Mouse (Mus musculus): Measurements from ENCODE around the gene Nup88. TPM values are rescaled to one million over a fixed set of nuclear protein-coding genes. Genes with fewer than 3 reads are reported as not detected.
"Not testable (repeated sequence)": the region's sequence is repeated elsewhere in the genome, so short reads cannot be mapped to it uniquely, and the experiment has no call there.

The Nup88 gene
- total and polyA plus RNA-seq, 2 experiments from 2014 or later: 63.9 to 99.8 TPM

DNA sequence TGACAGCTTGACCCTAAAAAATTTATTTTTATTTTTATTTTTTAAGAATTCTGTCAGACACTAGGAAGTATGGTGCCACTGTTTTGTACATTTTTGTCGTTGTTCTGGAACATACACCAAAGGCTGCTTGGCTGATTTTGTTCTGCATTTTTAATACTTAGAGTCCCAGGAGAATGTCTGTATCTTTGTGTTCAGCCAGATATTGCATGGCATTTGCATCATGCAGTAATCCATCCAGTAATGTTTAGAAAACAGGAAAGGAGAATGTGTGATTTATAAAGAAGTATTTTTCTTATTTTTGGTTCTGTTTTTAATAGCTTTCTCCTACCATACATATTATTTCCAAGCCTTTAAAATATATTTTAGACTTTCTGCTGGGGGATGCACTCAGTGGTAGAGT lies 57.9 kb downstream of the Nup88 start:
- Histone ChIP-seq H3K27me3 (ENCODE audit: insufficient read depth, low read length) (no peaks in the 10 kb centered on the region), H3K4me2 (ENCODE audit: low read depth, low read length) (no peak overlapping the region), H3K9me3 (ENCODE audit: low read length) (no peaks in the 10 kb centered on the region), H3K4me3 (ENCODE audit: low read length) (no peak overlapping the region), H3K4me1 (ENCODE audit: insufficient read depth, low read length) (no peaks in the 10 kb centered on the region), H3K9ac (replicated peaks; ENCODE audit: low read length) (no peak overlapping the region), H3K27ac (no peak overlapping the region), H3K36me3 (ENCODE audit: insufficient read depth, low read length) (peaks cover 21% of the 10 kb centered on the region)
- no peak for TF ChIP-seq CTCF (IDR thresholded peaks at IDR 0.05; ENCODE audit: low read depth)
- ATAC-seq (no peak), DNase-seq (ENCODE audit: low spot score) (no peak)
- 89% methylated on average over 1 of the region's 1 CpGs for WGBS

DNA sequence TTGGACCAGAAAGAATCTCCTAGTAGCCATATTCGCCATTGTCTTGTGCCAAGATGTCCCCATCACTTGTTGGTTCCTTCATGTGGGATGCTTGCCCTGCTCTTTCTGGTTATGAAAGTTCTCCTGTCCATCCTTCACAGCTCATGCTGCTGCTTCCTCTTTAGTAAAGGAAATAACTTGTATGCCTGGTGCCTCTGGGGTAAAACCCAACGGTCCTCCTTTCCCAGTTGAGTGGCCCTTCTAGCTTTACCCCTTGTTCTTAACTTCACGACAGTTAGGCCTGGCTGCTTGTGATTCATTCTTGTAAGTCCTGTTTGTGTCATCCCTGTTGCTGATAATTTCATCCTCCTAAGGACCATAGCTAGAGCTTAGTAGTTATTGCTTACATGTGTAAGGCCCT lies 58.5 kb downstream of the Nup88 start:
- peaks cover 21% of the 10 kb centered on the region for H3K36me3 ChIP-seq (ENCODE audit: insufficient read depth, low read length)
- H3K27ac ChIP-seq: no peak overlapping the region
- no peak overlapping the region for H3K4me2 ChIP-seq (ENCODE audit: low read depth, low read length)
- no peak overlapping the region for H3K4me3 ChIP-seq (ENCODE audit: low read length)
- H3K4me1 ChIP-seq (ENCODE audit: insufficient read depth, low read length): no peaks in the 10 kb centered on the region
- no peak for TF ChIP-seq CTCF (IDR thresholded peaks at IDR 0.05; ENCODE audit: low read depth)
- H3K9ac ChIP-seq (replicated peaks; ENCODE audit: low read length): no peak overlapping the region
- 92% methylated on average over 3 of the region's 3 CpGs for WGBS
- no peaks in the 10 kb centered on the region for H3K9me3 ChIP-seq (ENCODE audit: low read length)
- no peak for DNase-seq (ENCODE audit: low spot score)
- no peaks in the 10 kb centered on the region for H3K27me3 ChIP-seq (ENCODE audit: insufficient read depth, low read length)
- ATAC-seq: no peak

DNA sequence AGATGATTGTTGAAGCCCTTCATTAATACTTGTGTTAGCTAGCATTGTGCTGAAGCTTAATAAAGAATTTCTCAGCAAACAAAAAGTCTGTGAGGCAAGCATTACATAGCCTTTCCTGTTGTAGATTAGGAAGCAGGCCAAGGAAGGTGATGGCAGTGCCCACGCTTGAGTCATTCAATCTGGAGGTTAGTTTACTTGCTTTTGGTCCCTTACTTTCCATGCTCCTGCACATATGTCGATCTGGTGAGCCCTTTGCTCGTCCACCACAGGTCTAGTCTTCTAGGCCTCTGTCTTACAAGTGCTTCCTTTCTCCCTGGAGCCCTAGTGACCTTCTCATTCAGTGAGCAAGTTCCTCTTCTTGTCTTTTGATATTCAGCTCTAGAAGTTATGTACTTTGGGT lies 63.1 kb downstream of the Nup88 start:
- Histone ChIP-seq H3K4me1 (ENCODE audit: insufficient read depth, low read length) (no peaks in the 10 kb centered on the region), H3K27ac (no peak overlapping the region), H3K27me3 (ENCODE audit: insufficient read depth, low read length) (no peaks in the 10 kb centered on the region), H3K9ac (replicated peaks; ENCODE audit: low read length) (no peak overlapping the region), H3K9me3 (ENCODE audit: low read length) (no peaks in the 10 kb centered on the region), H3K4me3 (ENCODE audit: low read length) (no peak overlapping the region), H3K36me3 (ENCODE audit: insufficient read depth, low read length) (peaks cover 17% of the 10 kb centered on the region), H3K4me2 (ENCODE audit: low read depth, low read length) (no peak overlapping the region)
- ATAC-seq (no peak), DNase-seq (ENCODE audit: low spot score) (no peak)
- 94% methylated on average over 3 of the region's 3 CpGs for WGBS
- TF ChIP-seq CTCF (IDR thresholded peaks at IDR 0.05; ENCODE audit: low read depth): no peak

DNA sequence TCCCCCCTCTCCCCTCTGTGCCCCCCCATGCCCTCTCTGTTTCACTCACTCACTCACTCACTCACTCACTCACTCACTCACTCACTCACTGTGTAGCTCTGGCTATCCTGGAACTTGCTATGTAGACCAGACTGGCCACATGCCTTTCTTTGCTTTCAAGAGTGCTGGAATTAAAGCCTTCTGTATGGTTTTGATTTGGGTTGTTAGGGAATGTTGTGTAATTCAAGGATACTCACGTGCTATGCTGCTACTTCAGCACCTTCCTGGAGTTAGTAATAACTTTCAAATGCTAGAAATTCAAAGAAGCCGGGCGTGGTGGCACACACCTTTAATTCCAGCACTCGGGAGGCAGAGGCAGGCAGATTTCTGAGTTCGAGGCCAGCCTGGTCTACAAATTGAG lies 71.6 kb downstream of the Nup88 start:
- not testable (repeated sequence) for H3K9me3 ChIP-seq (ENCODE audit: low read length); H3K4me2 ChIP-seq (ENCODE audit: low read depth, low read length); H3K27me3 ChIP-seq (ENCODE audit: insufficient read depth, low read length); H3K4me3 ChIP-seq (ENCODE audit: low read length); H3K4me1 ChIP-seq (ENCODE audit: insufficient read depth, low read length); H3K9ac ChIP-seq (replicated peaks; ENCODE audit: low read length); ATAC-seq; H3K27ac ChIP-seq; DNase-seq (ENCODE audit: low spot score)
- 98% methylated on average over 5 of the region's 5 CpGs for WGBS
- peaks cover 27% of the 10 kb centered on the region for H3K36me3 ChIP-seq (ENCODE audit: insufficient read depth, low read length)

DNA sequence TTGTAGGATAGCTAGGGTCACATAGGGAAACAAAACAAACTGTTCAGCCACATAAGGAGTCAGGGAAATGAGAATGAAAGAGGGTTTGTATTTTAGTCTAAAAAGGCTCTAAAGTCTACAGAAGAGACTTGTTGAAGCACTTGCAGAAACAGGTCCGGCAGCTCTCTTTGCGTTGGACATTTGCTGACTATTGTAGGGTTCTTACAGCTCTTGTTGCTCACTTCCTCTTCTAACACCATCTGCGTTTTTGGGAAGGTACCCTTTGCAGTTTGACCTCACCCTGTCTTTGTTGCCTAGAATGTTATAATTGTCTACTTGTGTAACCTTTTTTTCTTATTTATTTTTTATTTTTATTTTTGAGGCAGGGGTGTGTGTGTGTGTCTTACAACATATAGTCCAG lies 72.1 kb downstream of the Nup88 start:
- 92% methylated on average over 3 of the region's 3 CpGs for WGBS
- Histone ChIP-seq H3K4me3 (ENCODE audit: low read length) (no peak overlapping the region), H3K4me1 (ENCODE audit: insufficient read depth, low read length) (no peaks in the 10 kb centered on the region), H3K27ac (no peak overlapping the region), H3K4me2 (ENCODE audit: low read depth, low read length) (no peak overlapping the region), H3K9me3 (ENCODE audit: low read length) (no peaks in the 10 kb centered on the region), H3K9ac (replicated peaks; ENCODE audit: low read length) (no peak overlapping the region), H3K27me3 (ENCODE audit: insufficient read depth, low read length) (no peaks in the 10 kb centered on the region), H3K36me3 (ENCODE audit: insufficient read depth, low read length) (peaks cover 27% of the 10 kb centered on the region)
- no peak for ATAC-seq
- no peak for TF ChIP-seq CTCF (IDR thresholded peaks at IDR 0.05; ENCODE audit: low read depth)
- DNase-seq (ENCODE audit: low spot score): no peak

Other genes starting within 250 kb of the Nup88 start
- gene Zfp3, start 205.8 kb downstream of the Nup88 start, total RNA-seq (2014; rRNA removed): 6.8 and 9.8 TPM in 2 replicates
- gene Zfp3, start 205.8 kb downstream of the Nup88 start, polyA plus RNA-seq (2015; fragmentation: Nextera tagmentation; extraction: Ambion mirVana): 10.2 and 11.2 TPM in 2 replicates
- not detected in 2 replicates for gene Scimp, start 157.4 kb downstream of the Nup88 start, total RNA-seq (2014; rRNA removed)
- 0.14 TPM in 1 of 2 replicates, not detected in the other for gene Scimp, start 157.4 kb downstream of the Nup88 start, polyA plus RNA-seq (2015; fragmentation: Nextera tagmentation; extraction: Ambion mirVana)
- gene Rabep1, start 125.2 kb downstream of the Nup88 start, total RNA-seq (2014; rRNA removed): 45.7 and 47.1 TPM in 2 replicates
- gene Rabep1, start 125.2 kb downstream of the Nup88 start, polyA plus RNA-seq (2015; fragmentation: Nextera tagmentation; extraction: Ambion mirVana): 101 and 104 TPM in 2 replicates
- 17.7 and 47.2 TPM in 2 replicates for gene Rpain, start 240 bp upstream of the Nup88 start, total RNA-seq (2014; rRNA removed)
- gene Rpain, start 240 bp upstream of the Nup88 start, polyA plus RNA-seq (2015; fragmentation: Nextera tagmentation; extraction: Ambion mirVana): 65.8 and 66.7 TPM in 2 replicates
- gene C1qbp, start 13.1 kb upstream of the Nup88 start, total RNA-seq (2014; rRNA removed): 14.9 and 22.0 TPM in 2 replicates
- gene C1qbp, start 13.1 kb upstream of the Nup88 start, polyA plus RNA-seq (2015; fragmentation: Nextera tagmentation; extraction: Ambion mirVana): 201 TPM in 2 replicates
- 22.9 and 24.3 TPM in 2 replicates for gene Dhx33, start 34.5 kb upstream of the Nup88 start, total RNA-seq (2014; rRNA removed)
- 8.3 and 10.0 TPM in 2 replicates for gene Dhx33, start 34.5 kb upstream of the Nup88 start, polyA plus RNA-seq (2015; fragmentation: Nextera tagmentation; extraction: Ambion mirVana)
- 6.1 and 12.5 TPM in 2 replicates for gene Mis12, start 49.6 kb upstream of the Nup88 start, total RNA-seq (2014; rRNA removed)
- gene Mis12, start 49.6 kb upstream of the Nup88 start, polyA plus RNA-seq (2015; fragmentation: Nextera tagmentation; extraction: Ambion mirVana): 14.1 and 16.2 TPM in 2 replicates
- gene Derl2, start 49.9 kb upstream of the Nup88 start, total RNA-seq (2014; rRNA removed): 25.7 and 31.5 TPM in 2 replicates
- 25.3 and 28.2 TPM in 2 replicates for gene Derl2, start 49.9 kb upstream of the Nup88 start, polyA plus RNA-seq (2015; fragmentation: Nextera tagmentation; extraction: Ambion mirVana)
- 696 and 765 TPM in 2 replicates for gene 6330403K07Rik, start 63.5 kb upstream of the Nup88 start, total RNA-seq (2014; rRNA removed)
- gene 6330403K07Rik, start 63.5 kb upstream of the Nup88 start, polyA plus RNA-seq (2015; fragmentation: Nextera tagmentation; extraction: Ambion mirVana): 673 and 681 TPM in 2 replicates
- 0.05 TPM in 1 of 2 replicates, not detected in the other for gene Nlrp1a, start 174.7 kb upstream of the Nup88 start, total RNA-seq (2014; rRNA removed)
- 0.06 TPM in 1 of 2 replicates, not detected in the other for gene Nlrp1a, start 174.7 kb upstream of the Nup88 start, polyA plus RNA-seq (2015; fragmentation: Nextera tagmentation; extraction: Ambion mirVana)

Data from hindbrain, postnatal 0 days (tissue).